Mouse (Mus musculus) heart, embryonic 11.5 days (tissue): Measurements from ENCODE around the gene Gm11034. TPM values are rescaled to one million over a fixed set of nuclear protein-coding genes. Genes with fewer than 3 reads are reported as not detected.

Experiments
- ATAC-seq: fragments of 200-750 bp; cut with Nextera tagmentation; replicated peaks from 2 replicates; pipeline ENCODE4 v1.8.0; 2017; ENCODE audit warnings: moderate library complexity; ENCODE audit not compliant: insufficient number of reproducible peaks, low FRiP score, low TSS enrichment
- H3K27ac ChIP-seq: fragments of 300-500 bp; sonication (generic); 2 replicates; pipeline ENCODE4 v1.5.1; 2014; ENCODE audit warnings: mild to moderate bottlenecking, low read depth, low read length
- H3K27me3 ChIP-seq: fragments of 300-500 bp; sonication (generic); 2 replicates; pipeline ENCODE4 v1.6.1; 2014; ENCODE audit warnings: mild to moderate bottlenecking, low read length, mixed read lengths; ENCODE audit not compliant: control insufficient read depth, insufficient read depth
- H3K36me3 ChIP-seq: fragments of 300-500 bp; sonication (generic); 2 replicates; pipeline ENCODE4 v1.6.1; 2014; ENCODE audit warnings: mild to moderate bottlenecking, low read length, moderate library complexity, mixed read lengths; ENCODE audit not compliant: control insufficient read depth, insufficient read depth
- H3K4me1 ChIP-seq: fragments of 300-500 bp; sonication (generic); 2 replicates; pipeline ENCODE4 v1.6.1; 2014; ENCODE audit warnings: low read length; ENCODE audit not compliant: control insufficient read depth, insufficient read depth
- H3K4me2 ChIP-seq: fragments of 300-500 bp; sonication (generic); 2 replicates; pipeline ENCODE4 v1.6.1; 2014; ENCODE audit warnings: mild to moderate bottlenecking, moderate library complexity
- H3K4me3 ChIP-seq: fragments of 300-500 bp; sonication (generic); 2 replicates; pipeline ENCODE4 v1.5.1; 2014; ENCODE audit warnings: low read depth, low read length
- H3K9ac ChIP-seq: fragments of 300-500 bp; sonication (generic); 2 replicates; pipeline ENCODE4 v1.6.1; 2014; ENCODE audit warnings: mild to moderate bottlenecking, low read depth, low read length, moderate library complexity
- H3K9me3 ChIP-seq: fragments of 300-500 bp; sonication (generic); replicated peaks from 2 replicates; pipeline ENCODE4 v1.6.1; 2016; ENCODE audit warnings: low read length; ENCODE audit not compliant: control insufficient read depth
- WGBS: fragments of 180-500 bp; shearing (Covaris S2); extraction: QIAGEN DNeasy Blood & Tissue Kit; methylation state at CpG from one replicate; pipeline ENCODE4 v1.1.7; 2014; ENCODE audit not compliant: insufficient replicate concordance; 5-methylcytosine and 5-hydroxymethylcytosine counted together
- polyA plus RNA-seq: library from polyadenylated mRNA; unstranded; fragments of >200 nt; fragmentation: Nextera tagmentation; extraction: Ambion mirVana; gene quantifications from 2 replicates; pipeline ENCODE4 v1.2.1, GENCODE M21; 2014

The Gm11034 gene
- polyA plus RNA-seq, 1 experiment from 2014 or later: not detected

- WGBS: 57% methylated on average over 2 of the region's 2 CpGs
- Histone ChIP-seq H3K27ac (no peak overlapping the region), H3K4me2 (no peak overlapping the region), H3K4me3 (no peak overlapping the region), H3K27me3 (no peaks in the 10 kb centered on the region), H3K4me1 (no peaks in the 10 kb centered on the region; the same call in 1 of the 2 replicates), H3K36me3 (peaks cover 2% of the 10 kb centered on the region; the same call in 1 of the 2 replicates), H3K9ac (no peak overlapping the region), H3K9me3 (no peaks in the 10 kb centered on the region)
- no peak for ATAC-seq
These were observed 31.2 kb upstream of the Gm11034 start for GRCm38 (mm10) chr8:72244610-72245009.

GRCm38 (mm10) chr8:72242226-72242625 is 28.8 kb upstream of the Gm11034 start:
- no peaks in the 10 kb centered on the region; the same call in 1 of the 2 replicates for H3K4me1 ChIP-seq
- no peak for ATAC-seq
- H3K4me3 ChIP-seq: no peak overlapping the region
- H3K27ac ChIP-seq: no peak overlapping the region
- H3K27me3 ChIP-seq: no peaks in the 10 kb centered on the region
- peaks cover 2% of the 10 kb centered on the region; the same call in 1 of the 2 replicates for H3K36me3 ChIP-seq
- H3K9ac ChIP-seq: no peak overlapping the region
- no peaks in the 10 kb centered on the region for H3K9me3 ChIP-seq
- no peak overlapping the region for H3K4me2 ChIP-seq
- 94% methylated on average over 1 of the region's 1 CpGs for WGBS

GRCm38 (mm10) chr8:72240951-72241350 is 27.5 kb upstream of the Gm11034 start:
- no peaks in the 10 kb centered on the region for H3K36me3 ChIP-seq
- no peak overlapping the region for H3K9ac ChIP-seq
- 71% methylated on average over 7 of the region's 7 CpGs for WGBS
- H3K27me3 ChIP-seq: no peaks in the 10 kb centered on the region
- ATAC-seq: no peak
- no peaks in the 10 kb centered on the region for H3K9me3 ChIP-seq
- H3K4me3 ChIP-seq: peak overlapping the region; percentile 66
- H3K27ac ChIP-seq: no peak overlapping the region
- H3K4me2 ChIP-seq: peak overlapping the region; percentile 70
- no peaks in the 10 kb centered on the region; the same call in 1 of the 2 replicates for H3K4me1 ChIP-seq

- 2% methylated on average over 24 of the region's 24 CpGs for WGBS
- Histone ChIP-seq H3K4me2 (peak overlapping the region; percentile 70), H3K4me3 (peak overlapping the region; percentile 66), H3K4me1 (no peaks in the 10 kb centered on the region; the same call in 1 of the 2 replicates), H3K27me3 (no peaks in the 10 kb centered on the region), H3K9me3 (no peaks in the 10 kb centered on the region), H3K27ac (peak overlapping the region; percentile 91), H3K36me3 (no peaks in the 10 kb centered on the region), H3K9ac (peak overlapping the region; percentile 75)
- no peak for ATAC-seq
These were observed 26.9 kb upstream of the Gm11034 start for GRCm38 (mm10) chr8:72240403-72240763.

GRCm38 (mm10) chr8:72239499-72240402 is 26.3 kb upstream of the Gm11034 start, which contains the start of gene Ap1m1:
Ap1m1 (plus strand) TSS chr8:72240018.
- H3K27me3 ChIP-seq: no peaks in the 10 kb centered on the region
- WGBS: under 1% methylated on average over 54 of the region's 54 CpGs
- H3K4me3 ChIP-seq: peak within 1 kb of the TSS; percentile 66
- ATAC-seq: peak; percentile 95
- H3K4me1 ChIP-seq: no peaks in the 10 kb centered on the region; the same call in 1 of the 2 replicates
- H3K4me2 ChIP-seq: peak within 1 kb of the TSS; percentile 70
- H3K9ac ChIP-seq: peak within 1 kb of the TSS; percentile 75
- no peaks in the 10 kb centered on the region for H3K36me3 ChIP-seq
- H3K27ac ChIP-seq: peak within 1 kb of the TSS; percentile 91
- no peaks in the 10 kb centered on the region for H3K9me3 ChIP-seq

- H3K4me1 ChIP-seq: peaks cover 10% of the 10 kb centered on the region
- ATAC-seq: no peak
- no peak overlapping the region for H3K4me3 ChIP-seq
- peaks cover 15% of the 10 kb centered on the region for H3K36me3 ChIP-seq
- H3K9ac ChIP-seq: no peak overlapping the region
- H3K27me3 ChIP-seq: no peaks in the 10 kb centered on the region
- no peaks in the 10 kb centered on the region for H3K9me3 ChIP-seq
- WGBS: 89% methylated on average over 5 of the region's 5 CpGs
- H3K4me2 ChIP-seq: no peak overlapping the region
- H3K27ac ChIP-seq: no peak overlapping the region
These were observed 9.2 kb upstream of the Gm11034 start for GRCm38 (mm10) chr8:72222656-72223055.

GRCm38 (mm10) chr8:72220758-72221157 is 7.3 kb upstream of the Gm11034 start:
- H3K4me2 ChIP-seq: peak overlapping the region; percentile 89
- no peak overlapping the region for H3K27ac ChIP-seq
- ATAC-seq: no peak
- no peaks in the 10 kb centered on the region for H3K9me3 ChIP-seq
- peak overlapping the region; percentile 91 for H3K4me3 ChIP-seq
- 0 out of 2 replicates have a peak, but pooled peaks cover 3% of the 10 kb centered on the region for H3K27me3 ChIP-seq
- peaks cover 15% of the 10 kb centered on the region for H3K36me3 ChIP-seq
- no peak overlapping the region for H3K9ac ChIP-seq
- H3K4me1 ChIP-seq: peaks cover 10% of the 10 kb centered on the region
- 81% methylated on average over 4 of the region's 4 CpGs for WGBS

- Histone ChIP-seq H3K4me1 (peaks cover 10% of the 10 kb centered on the region), H3K36me3 (peaks cover 15% of the 10 kb centered on the region), H3K9ac (peak within 1 kb of the TSS; percentile 77), H3K4me3 (peak within 1 kb of the TSS; percentile 91), H3K4me2 (peak within 1 kb of the TSS; percentile 89), H3K9me3 (no peaks in the 10 kb centered on the region), H3K27me3 (0 out of 2 replicates have a peak, but pooled peaks cover 3% of the 10 kb centered on the region), H3K27ac (peak within 1 kb of the TSS; percentile 78)
- WGBS: 13% methylated on average over 39 of the region's 39 CpGs
- ATAC-seq: peak; percentile 91
These were observed 6.3 kb upstream of the Gm11034 start, which contains the start of gene Fam32a for GRCm38 (mm10) chr8:72219541-72220363. Fam32a (plus strand) TSS chr8:72219730.
